Mouse (Mus musculus) liver, embryonic 13.5 days (tissue): Measurements from ENCODE around the gene Supt16. TPM values are rescaled to one million over a fixed set of nuclear protein-coding genes. Genes with fewer than 3 reads are reported as not detected.

Experiments used
- ATAC-seq: fragments of 200-750 bp; cut with Nextera tagmentation; 2 replicates; pipeline ENCODE4 v1.8.0; 2017; ENCODE audit warnings: low read depth, mild to moderate bottlenecking, moderate number of reproducible peaks, moderate library complexity
- DNase-seq: peaks from one replicate; pipeline ENCODE4 v3.0.0; 2022
- H3K27ac ChIP-seq: fragments of 300-500 bp; sonication (generic); 2 replicates; pipeline ENCODE4 v1.5.1; 2015; ENCODE audit warnings: moderate library complexity, mild to moderate bottlenecking, inconsistent platforms
- H3K27me3 ChIP-seq: fragments of 300-500 bp; sonication (generic); 2 replicates; pipeline ENCODE4 v1.6.1; 2015; ENCODE audit warnings: mild to moderate bottlenecking, inconsistent platforms
- H3K36me3 ChIP-seq: fragments of 300-500 bp; sonication (generic); 2 replicates; pipeline ENCODE4 v1.6.1; 2015; ENCODE audit warnings: mild to moderate bottlenecking, inconsistent platforms
- H3K4me1 ChIP-seq: fragments of 300-500 bp; sonication (generic); replicated peaks from 2 replicates; pipeline ENCODE4 v1.6.1; 2015; ENCODE audit warnings: inconsistent platforms
- H3K4me2 ChIP-seq: fragments of 300-500 bp; sonication (generic); 2 replicates; pipeline ENCODE4 v1.6.1; 2015; ENCODE audit warnings: inconsistent platforms, mild to moderate bottlenecking, moderate library complexity
- H3K4me3 ChIP-seq: fragments of 300-500 bp; sonication (generic); replicated peaks from 2 replicates; pipeline ENCODE4 v1.5.1; 2015; ENCODE audit warnings: mild to moderate bottlenecking, inconsistent platforms
- H3K9ac ChIP-seq: fragments of 300-500 bp; sonication (generic); 2 replicates; pipeline ENCODE4 v1.6.1; 2015; ENCODE audit warnings: mild to moderate bottlenecking, inconsistent platforms
- H3K9me3 ChIP-seq: fragments of 300-500 bp; sonication (generic); replicated peaks from 2 replicates; pipeline ENCODE4 v1.6.1; 2016; ENCODE audit warnings: inconsistent platforms
- WGBS: fragments of 180-500 bp; shearing (Covaris S2); methylation state at CpG from one replicate; pipeline ENCODE4 v1.1.7; 2015; ENCODE audit not compliant: insufficient replicate concordance; 5-methylcytosine and 5-hydroxymethylcytosine counted together
- polyA plus RNA-seq: library from polyadenylated mRNA; unstranded; fragments of >200 nt; fragmentation: Nextera tagmentation; extraction: Ambion mirVana; gene quantifications from 2 replicates; pipeline ENCODE4 v1.2.1, GENCODE M21; 2015

Supt16 gene
- polyA plus RNA-seq: 45.6 and 51.9 TPM in 2 replicates

DNA sequence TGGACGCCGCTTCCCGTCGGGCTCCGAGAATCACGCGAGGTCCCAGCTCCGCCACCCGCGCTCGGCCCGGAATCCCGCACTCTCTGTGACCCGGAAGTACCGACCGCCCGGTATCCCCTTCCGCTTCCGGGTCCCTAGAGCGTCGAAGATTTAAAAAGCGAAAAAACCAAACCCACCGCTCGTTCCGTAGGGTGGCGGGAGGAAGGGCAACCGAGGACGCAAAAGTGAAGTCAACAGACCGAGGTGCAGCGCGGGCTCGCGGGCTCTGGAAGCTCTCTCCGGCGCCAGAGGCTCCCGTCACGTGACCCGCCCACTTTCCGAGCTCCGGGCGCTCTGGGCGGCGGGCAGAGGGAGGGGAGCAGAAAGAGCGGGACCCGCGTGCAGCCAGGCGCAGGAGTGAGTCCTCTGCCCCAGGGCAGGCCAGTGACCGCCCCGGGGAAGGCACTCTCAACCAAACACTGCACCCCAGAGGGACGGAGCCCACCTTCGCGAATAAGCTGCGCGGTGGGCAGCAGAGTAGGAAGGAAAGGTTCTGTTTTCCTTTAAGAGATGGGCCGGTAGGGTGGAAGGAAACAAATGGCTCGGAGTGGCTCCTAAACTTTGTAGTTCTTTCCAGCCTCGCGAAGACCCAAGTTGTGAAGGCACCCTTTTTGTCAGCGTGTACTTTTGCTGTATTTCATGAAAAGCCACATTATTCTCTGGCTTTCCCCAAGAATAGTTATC lies at the start of gene Supt16:
TSS of gene Supt16 (minus strand) at position 261 of the 723 bp plus-strand sequence.
- H3K27ac ChIP-seq: peak within 1 kb of the TSS; percentile 98
- H3K36me3 ChIP-seq: peaks cover 43% of the 10 kb centered on the region
- H3K4me3 ChIP-seq: peak within 1 kb of the TSS; percentile 96
- H3K27me3 ChIP-seq: no peaks in the 10 kb centered on the region
- H3K9me3 ChIP-seq: no peaks in the 10 kb centered on the region
- under 1% methylated on average over 59 of the region's 59 CpGs for WGBS
- peak; percentile 77 for DNase-seq
- peak; percentile 88 for ATAC-seq
- peaks cover 55% of the 10 kb centered on the region for H3K4me1 ChIP-seq
- H3K9ac ChIP-seq: peak within 1 kb of the TSS; percentile 94
- H3K4me2 ChIP-seq: peak within 1 kb of the TSS; percentile 85

DNA sequence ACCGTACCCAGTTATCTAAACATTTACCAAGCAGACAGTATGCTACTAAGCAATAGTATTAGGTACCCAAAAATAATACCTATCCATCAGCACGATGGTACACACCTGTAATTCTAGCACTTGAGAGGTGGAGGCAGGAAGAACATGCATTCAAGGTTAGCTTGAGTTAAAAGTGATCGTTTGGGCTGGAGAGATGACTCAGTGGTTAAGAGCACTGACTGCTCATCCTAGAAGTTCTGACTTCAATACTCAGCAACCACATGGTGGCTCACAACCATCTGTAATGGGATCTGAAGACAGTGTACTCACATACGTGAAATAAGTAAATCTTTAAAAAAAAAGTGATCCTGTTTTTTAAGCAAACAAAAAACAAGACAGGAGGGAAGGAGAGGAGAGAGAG lies 48.9 kb upstream of the Supt16 start:
- Histone ChIP-seq H3K9me3 (no peaks in the 10 kb centered on the region), H3K27me3 (no peaks in the 10 kb centered on the region), H3K27ac (0 out of 2 replicates have a peak overlapping the region, but pooled peaks have one; percentile 21), H3K36me3 (peaks cover 3% of the 10 kb centered on the region; the same call in 1 of the 2 replicates), H3K9ac (no peak overlapping the region), H3K4me1 (peaks cover 52% of the 10 kb centered on the region), H3K4me2 (no peak overlapping the region), H3K4me3 (no peak overlapping the region)
- DNase-seq: no peak
- 67% methylated on average over 4 of the region's 4 CpGs for WGBS
- no peak for ATAC-seq

DNA sequence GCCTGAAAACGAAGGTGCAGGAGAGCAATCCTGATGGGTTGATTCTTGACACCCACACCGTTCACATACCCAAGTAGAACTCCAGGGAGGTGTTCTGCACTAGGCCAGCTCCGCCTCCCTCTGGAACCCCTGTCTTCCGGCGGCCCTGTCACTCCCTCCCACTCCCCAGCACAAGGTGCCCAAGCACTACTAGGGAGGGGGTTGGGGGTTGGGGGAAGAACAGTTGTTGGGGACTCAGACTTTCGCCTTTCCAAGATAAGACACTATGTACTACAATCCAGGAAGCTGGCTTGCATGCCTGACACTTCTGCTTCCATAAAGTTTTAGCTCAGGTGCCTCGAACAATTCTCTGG lies 47.5 kb upstream of the Supt16 start:
- 13% methylated on average over 7 of the region's 7 CpGs for WGBS
- H3K4me2 ChIP-seq: peak overlapping the region; percentile 89

DNA sequence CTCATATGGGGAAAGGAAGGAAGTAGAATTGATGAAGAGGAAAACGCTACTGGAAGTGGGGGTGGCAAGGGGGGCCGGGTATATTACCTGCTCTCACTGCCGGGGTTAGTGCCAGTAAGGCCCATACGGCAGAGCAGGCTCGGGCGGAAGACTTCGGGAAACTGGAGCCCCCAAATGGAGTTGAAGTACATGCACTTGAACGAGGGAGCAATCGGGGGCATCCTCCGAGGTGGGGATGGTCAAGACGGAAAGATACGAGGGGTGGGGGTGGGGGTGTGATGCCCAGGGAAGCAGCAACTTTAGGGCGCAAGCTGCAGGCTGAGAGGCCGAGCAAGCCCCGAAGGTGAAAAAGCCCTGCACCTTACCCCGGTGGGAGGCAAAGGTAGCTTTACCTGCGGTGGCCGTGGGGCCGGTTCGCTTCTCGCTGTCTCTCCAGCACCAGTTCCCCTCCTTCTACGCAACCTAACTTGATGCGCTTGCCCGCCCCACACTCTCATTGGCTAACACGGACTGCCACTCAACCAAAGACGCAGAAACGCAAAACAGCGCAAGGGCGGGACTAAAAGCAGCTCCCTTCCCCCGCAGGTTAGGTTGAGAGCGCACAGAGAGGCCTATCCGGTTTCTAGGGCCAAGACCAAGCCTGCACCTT lies 46.9 kb upstream of the Supt16 start:
- ATAC-seq (peak; percentile 98), DNase-seq (peak; percentile 100)
- Histone ChIP-seq H3K27me3 (no peaks in the 10 kb centered on the region), H3K4me1 (peaks cover 62% of the 10 kb centered on the region), H3K9ac (peak overlapping the region; percentile 86), H3K27ac (peak overlapping the region; percentile 81), H3K36me3 (peaks cover 4% of the 10 kb centered on the region; the same call in 1 of the 2 replicates), H3K4me3 (peak overlapping the region; percentile 88), H3K9me3 (no peaks in the 10 kb centered on the region), H3K4me2 (peak overlapping the region; percentile 89)
- WGBS: under 1% methylated on average over 28 of the region's 32 CpGs

More for the DNA sequence above, 47.5 kb upstream of the Supt16 start:
- no peaks in the 10 kb centered on the region for H3K9me3 ChIP-seq
- peak overlapping the region; percentile 88 for H3K4me3 ChIP-seq
- H3K27ac ChIP-seq: peak overlapping the region; percentile 81
- DNase-seq (no peak), ATAC-seq (no peak; the same call in 1 of the 2 replicates)
- peaks cover 4% of the 10 kb centered on the region; the same call in 1 of the 2 replicates for H3K36me3 ChIP-seq
- H3K4me1 ChIP-seq: peaks cover 62% of the 10 kb centered on the region
- H3K27me3 ChIP-seq: no peaks in the 10 kb centered on the region
- peak overlapping the region; percentile 81 for H3K9ac ChIP-seq

DNA sequence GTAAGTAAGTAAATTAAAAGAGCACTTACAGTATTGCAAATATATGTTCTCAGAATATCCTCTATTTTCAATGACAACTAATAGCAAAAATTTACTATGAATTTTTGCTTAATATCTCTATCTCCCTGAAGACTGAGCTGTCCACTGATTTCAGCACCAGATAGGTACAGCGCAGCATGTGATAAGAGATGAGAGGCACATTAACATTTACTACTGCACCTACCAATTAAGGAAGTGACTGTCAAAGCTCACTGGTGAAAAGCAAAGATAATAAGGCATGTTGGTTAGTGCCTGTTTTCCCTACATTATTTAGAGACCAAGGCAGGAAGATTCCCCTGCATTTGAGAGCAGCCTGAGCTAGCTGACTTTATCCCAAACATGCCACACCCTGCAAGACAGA lies 39.0 kb upstream of the Supt16 start:
- Histone ChIP-seq H3K27ac (no peak overlapping the region), H3K4me2 (no peak overlapping the region), H3K4me1 (peaks cover 19% of the 10 kb centered on the region), H3K9me3 (no peaks in the 10 kb centered on the region), H3K4me3 (no peak overlapping the region), H3K27me3 (no peaks in the 10 kb centered on the region), H3K9ac (no peak overlapping the region), H3K36me3 (peaks cover 63% of the 10 kb centered on the region)
- ATAC-seq: no peak
- WGBS: 65% methylated on average over 1 of the region's 1 CpGs
- DNase-seq: no peak

DNA sequence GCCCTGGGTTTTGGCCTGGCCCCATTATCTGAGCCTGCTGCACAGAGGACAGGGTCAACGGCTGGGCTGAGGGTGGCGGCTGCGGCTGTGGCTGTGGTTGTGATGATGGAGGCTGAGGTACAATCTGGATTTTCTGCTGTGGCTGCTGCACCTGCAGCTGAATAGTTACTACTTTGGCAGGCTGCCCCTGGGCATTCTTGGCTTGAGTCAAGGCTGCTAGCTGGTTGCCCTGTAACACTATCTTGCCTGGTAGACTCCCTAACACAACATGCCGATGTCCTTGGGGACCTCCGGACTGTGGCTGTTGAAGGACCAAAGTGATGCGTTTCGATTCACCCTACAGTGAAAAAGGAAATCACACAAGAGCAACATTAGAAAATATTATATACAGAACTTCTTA lies 37.9 kb upstream of the Supt16 start:
- Histone ChIP-seq H3K27ac (no peak overlapping the region), H3K4me3 (no peak overlapping the region), H3K4me1 (peaks cover 8% of the 10 kb centered on the region), H3K9me3 (no peaks in the 10 kb centered on the region), H3K27me3 (no peaks in the 10 kb centered on the region), H3K9ac (no peak overlapping the region), H3K36me3 (peaks cover 71% of the 10 kb centered on the region), H3K4me2 (no peak overlapping the region)
- DNase-seq: no peak
- ATAC-seq: no peak
- WGBS: 84% methylated on average over 7 of the region's 7 CpGs

DNA sequence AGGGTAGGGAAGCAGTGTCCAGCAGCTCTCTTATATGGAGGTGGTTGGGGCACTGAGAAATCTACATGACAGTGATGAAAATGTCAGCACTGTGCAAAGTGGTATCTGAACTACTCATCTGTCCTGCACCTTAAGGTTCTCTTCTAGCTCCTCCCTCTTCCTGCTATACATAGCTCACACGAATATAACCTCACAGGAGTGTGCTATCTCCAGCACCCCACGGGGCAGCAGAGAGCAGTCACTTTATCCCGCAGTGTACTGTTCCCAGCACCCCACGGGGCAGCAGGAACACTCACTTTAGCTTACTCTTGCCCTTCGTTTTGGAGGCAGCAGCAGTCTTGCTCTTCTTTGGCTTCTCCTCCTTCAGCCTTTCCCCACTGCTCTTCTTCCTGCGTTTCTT lies 35.0 kb upstream of the Supt16 start:
- no peak for ATAC-seq
- 73% methylated on average over 6 of the region's 6 CpGs for WGBS
- peaks cover 93% of the 10 kb centered on the region for H3K36me3 ChIP-seq

DNA sequence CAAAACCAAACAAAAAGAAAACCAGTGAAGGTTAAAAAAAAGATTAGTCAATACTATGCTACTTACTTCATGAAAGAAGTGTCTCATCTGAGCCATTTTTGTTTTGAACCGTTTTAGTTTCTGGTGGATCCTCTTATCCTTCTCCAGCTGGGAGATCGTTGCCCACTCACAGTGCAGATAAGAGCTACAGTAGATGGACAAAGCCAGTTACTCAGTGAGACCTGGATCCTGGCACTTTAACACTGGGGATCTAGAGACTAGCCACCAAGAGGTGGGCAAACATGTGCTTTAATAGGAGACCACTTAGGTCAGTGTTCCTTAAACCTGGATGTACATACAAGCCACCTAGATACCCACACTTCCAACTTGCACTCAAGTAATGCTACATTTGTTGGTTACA lies 28.8 kb upstream of the Supt16 start:
- H3K27me3 ChIP-seq: no peaks in the 10 kb centered on the region
- no peak for ATAC-seq
- no peak overlapping the region for H3K4me3 ChIP-seq
- 29% methylated on average over 2 of the region's 2 CpGs for WGBS
- H3K9me3 ChIP-seq: no peaks in the 10 kb centered on the region
- no peak overlapping the region for H3K27ac ChIP-seq
- H3K4me1 ChIP-seq: peaks cover 6% of the 10 kb centered on the region
- no peak overlapping the region for H3K4me2 ChIP-seq
- DNase-seq: no peak
- peaks cover 85% of the 10 kb centered on the region for H3K36me3 ChIP-seq
- no peak overlapping the region for H3K9ac ChIP-seq

More for the DNA sequence above, 35.0 kb upstream of the Supt16 start:
- H3K27me3 ChIP-seq: no peaks in the 10 kb centered on the region
- H3K4me1 ChIP-seq: peaks cover 8% of the 10 kb centered on the region; the same call in 1 of the 2 replicates
- H3K9ac ChIP-seq: no peak overlapping the region
- H3K4me2 ChIP-seq: no peak overlapping the region
- no peaks in the 10 kb centered on the region for H3K9me3 ChIP-seq
- H3K4me3 ChIP-seq: no peak overlapping the region
- DNase-seq: no peak
- no peak overlapping the region for H3K27ac ChIP-seq

DNA sequence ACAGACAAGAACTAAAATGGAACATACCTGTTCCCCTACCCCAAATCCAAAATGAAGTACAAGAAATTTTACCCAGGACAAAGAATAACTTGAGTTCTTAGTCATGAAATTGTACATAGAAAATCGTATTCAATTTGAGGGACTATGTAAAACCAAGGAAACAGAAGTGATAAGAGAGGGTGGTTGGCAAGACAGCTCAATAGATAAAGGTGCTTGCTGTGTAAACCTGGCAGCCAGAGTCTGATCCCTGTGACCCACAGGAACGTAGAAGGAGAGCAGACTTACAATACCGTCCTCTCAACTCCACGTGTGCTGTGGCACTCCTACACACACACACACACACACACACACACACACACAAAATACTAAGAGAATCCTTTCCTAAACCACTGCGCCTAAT lies 20.0 kb upstream of the Supt16 start:
- peaks cover 91% of the 10 kb centered on the region for H3K36me3 ChIP-seq
- 62% methylated on average over 5 of the region's 5 CpGs for WGBS

DNA sequence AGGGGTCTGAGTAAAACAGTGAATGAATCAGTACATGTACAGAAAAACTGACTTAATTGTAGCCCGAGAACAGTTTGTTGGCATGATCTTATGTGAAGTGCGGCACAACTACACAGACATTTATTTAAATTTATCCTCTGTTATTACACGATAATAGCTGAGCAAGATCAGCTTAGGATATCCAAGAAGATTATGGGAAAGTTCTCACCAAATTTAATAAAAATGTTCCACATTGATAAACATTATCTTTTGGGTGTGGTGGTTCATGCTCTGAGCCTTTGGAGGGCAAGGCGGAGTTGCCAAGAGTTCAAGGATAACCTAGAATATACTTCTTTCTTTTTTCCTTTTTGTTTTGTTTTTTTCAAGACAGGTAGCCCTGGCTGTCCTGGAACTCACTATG lies 2.2 kb upstream of the Supt16 start:
- H3K27ac ChIP-seq: peak overlapping the region; percentile 98
- H3K4me3 ChIP-seq: peak overlapping the region; percentile 96; the same call in 1 of the 2 replicates
- 26% methylated on average over 4 of the region's 4 CpGs for WGBS
- ATAC-seq (peak; percentile 29), DNase-seq (no peak)
- no peaks in the 10 kb centered on the region for H3K27me3 ChIP-seq
- peaks cover 44% of the 10 kb centered on the region for H3K36me3 ChIP-seq
- H3K9ac ChIP-seq: peak overlapping the region; percentile 94; the same call in 1 of the 2 replicates
- no peaks in the 10 kb centered on the region for H3K9me3 ChIP-seq
- H3K4me2 ChIP-seq: peak overlapping the region; percentile 85
- H3K4me1 ChIP-seq: peaks cover 38% of the 10 kb centered on the region

More for the DNA sequence above, 20.0 kb upstream of the Supt16 start:
- Histone ChIP-seq H3K4me1 (peaks cover 5% of the 10 kb centered on the region; the same call in 1 of the 2 replicates), H3K27me3 (no peaks in the 10 kb centered on the region), H3K27ac (no peak overlapping the region), H3K4me2 (no peak overlapping the region), H3K9ac (no peak overlapping the region), H3K4me3 (no peak overlapping the region), H3K9me3 (no peaks in the 10 kb centered on the region)
- DNase-seq (no peak), ATAC-seq (no peak)

DNA sequence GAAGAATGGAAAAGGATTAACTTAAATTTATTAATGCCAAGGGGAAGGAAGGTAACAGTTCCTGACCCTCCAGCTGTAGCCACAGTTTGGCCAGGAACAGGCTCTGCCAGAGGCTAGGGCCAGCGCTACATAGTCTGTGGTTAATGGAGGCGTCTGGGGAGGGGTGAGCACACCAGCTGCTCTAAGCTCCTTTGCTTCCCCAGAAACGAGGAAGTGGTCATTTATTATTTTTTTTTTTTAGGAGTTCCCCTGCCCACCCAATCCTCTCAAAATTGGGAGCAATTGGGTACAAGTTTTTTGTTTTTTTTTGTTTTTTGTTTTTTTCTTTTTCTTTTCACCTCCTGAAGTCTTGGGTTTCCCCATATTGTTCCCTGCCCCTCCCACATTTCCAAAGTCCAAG lies 925 bp upstream of the Supt16 start:
- H3K9me3 ChIP-seq: no peaks in the 10 kb centered on the region
- WGBS: 12% methylated on average over 3 of the region's 3 CpGs
- peak overlapping the region; percentile 98 for H3K27ac ChIP-seq
- DNase-seq: no peak
- no peaks in the 10 kb centered on the region for H3K27me3 ChIP-seq
- H3K36me3 ChIP-seq: peaks cover 43% of the 10 kb centered on the region
- H3K4me3 ChIP-seq: peak overlapping the region; percentile 96
- H3K4me2 ChIP-seq: peak overlapping the region; percentile 85
- peaks cover 49% of the 10 kb centered on the region for H3K4me1 ChIP-seq
- ATAC-seq: no peak
- H3K9ac ChIP-seq: peak overlapping the region; percentile 94
